9 mouse cellular contexts compared by ENCODE assay signal in genomic region chr5:12030002-12030401, GRCm38 (mm10).
DNase-seq lines count a peak whose midpoint lies in the region; ATAC-seq lines count a peak whose summit lies in the region.
"Had no signal": no experiment of that assay in that cellular context is flagged by ENCODE, and none has a peak within 500 bp of the region (broad histone marks: within the 10 kb centered on the region; RNA-seq: fewer than 3 reads in every experiment).

No protein-coding gene starts in this region.

- no peaks in the 10 kb centered on the region for H3K9me3 ChIP-seq in intestine, embryonic 15.5 days
- H3K9me3 ChIP-seq in midbrain, embryonic 14.5 days (ENCODE audit: control insufficient read depth, low read length): no peaks in the 10 kb centered on the region
- H3K9me3 ChIP-seq: embryonic facial prominence, embryonic 13.5 days had no signal

- H3K9ac ChIP-seq in intestine, embryonic 15.5 days: no peak overlapping the region
- no peak overlapping the region for H3K9ac ChIP-seq in midbrain, embryonic 14.5 days (replicated peaks; ENCODE audit: low read length)
- H3K9ac ChIP-seq: embryonic facial prominence, embryonic 13.5 days had no signal

- no peak overlapping the region for H3K27ac ChIP-seq in intestine, embryonic 15.5 days
- no peak overlapping the region for H3K27ac ChIP-seq in midbrain, embryonic 14.5 days (replicated peaks; ENCODE audit: low read depth, low read length)
- H3K27ac ChIP-seq: embryonic facial prominence, embryonic 13.5 days had no signal

- no peaks in the 10 kb centered on the region for H3K4me1 ChIP-seq in intestine, embryonic 15.5 days (replicated peaks)
- H3K4me1 ChIP-seq in midbrain, embryonic 14.5 days (ENCODE audit: control insufficient read depth, insufficient read depth, low read length): no peaks in the 10 kb centered on the region

- H3K4me2 ChIP-seq in intestine, embryonic 15.5 days (replicated peaks): no peak overlapping the region
- H3K4me2 ChIP-seq in midbrain, embryonic 14.5 days (ENCODE audit: low read length): no peak overlapping the region
- H3K4me2 ChIP-seq: embryonic facial prominence, embryonic 13.5 days had no signal

- H3K36me3 ChIP-seq in intestine, embryonic 15.5 days: no peaks in the 10 kb centered on the region
- no peaks in the 10 kb centered on the region for H3K36me3 ChIP-seq in midbrain, embryonic 14.5 days (ENCODE audit: control insufficient read depth, insufficient read depth, low read length)
- H3K36me3 ChIP-seq: embryonic facial prominence, embryonic 13.5 days had no signal

- H3K4me3 ChIP-seq in intestine, embryonic 15.5 days (replicated peaks): no peak overlapping the region
- H3K4me3 ChIP-seq in midbrain, embryonic 14.5 days (replicated peaks; ENCODE audit: low read depth, low read length): no peak overlapping the region
- H3K4me3 ChIP-seq: embryonic facial prominence, embryonic 13.5 days had no signal

- ATAC-seq in intestine, embryonic 15.5 days: peak; percentile 79
- peak; percentile 76 for ATAC-seq in midbrain, embryonic 14.5 days (ENCODE audit: low FRiP score, low TSS enrichment)

- H3K27me3 ChIP-seq in intestine, embryonic 15.5 days (replicated peaks): no peaks in the 10 kb centered on the region
- no peaks in the 10 kb centered on the region for H3K27me3 ChIP-seq in midbrain, embryonic 14.5 days (ENCODE audit: control insufficient read depth, insufficient read depth, low read length)
- H3K27me3 ChIP-seq: embryonic facial prominence, embryonic 13.5 days had no signal

- WGBS in intestine, embryonic 15.5 days: 13% methylated on average over 5 of the region's 5 CpGs
- WGBS in midbrain, embryonic 14.5 days: 15% methylated on average over 5 of the region's 5 CpGs

- DNase-seq in ovary, postnatal 10 days (ENCODE audit: low spot score): peak; percentile 7
- no peak for DNase-seq in ovary, adult 18-20 months (ENCODE audit: low spot score)
- DNase-seq in adrenal gland, postnatal 14 days: peak; percentile 67
- peak; percentile 21 for DNase-seq in fibroblast of lung, adult 2 months (ENCODE audit: low read depth)
- peak; percentile 49 to 66 for DNase-seq in left cerebral cortex, adult 18-20 months (ENCODE audit: low spot score in 2 of 2)
- peak; percentile 91 for DNase-seq in midbrain, embryonic 14.5 days
- peak; percentile 69 for DNase-seq in testis, postnatal 10 days (ENCODE audit: low spot score)
